Mouse (Mus musculus): ENCODE results near the gene Abca7. TPM values are rescaled to one million over a fixed set of nuclear protein-coding genes. Genes with fewer than 3 reads are reported as not detected.
"Not testable (repeated sequence)": the region's sequence is repeated elsewhere in the genome, so short reads cannot be mapped to it uniquely, and the experiment has no call there.

The Abca7 gene
- polyA plus RNA-seq, 1 experiment from 2014 or later, result 1.9 TPM

GRCm38 (mm10) chr10:80041409-80042060 lies 45.2 kb downstream of the Abca7 start:
- not testable (repeated sequence) for H3K9me3 ChIP-seq; H3K4me3 ChIP-seq; H3K27me3 ChIP-seq; H3K27ac ChIP-seq; ATAC-seq (ENCODE audit: low FRiP score, low read depth); H3K9ac ChIP-seq; H3K4me2 ChIP-seq (replicated peaks)
- Histone ChIP-seq H3K36me3 (peaks cover 20% of the 10 kb centered on the region), H3K4me1 (peaks cover 13% of the 10 kb centered on the region)
- 87% methylated on average over 8 of the region's 8 CpGs for WGBS

- Histone ChIP-seq H3K9me3 (no peaks in the 10 kb centered on the region), H3K4me2 (replicated peaks) (no peak overlapping the region), H3K4me1 (peaks cover 12% of the 10 kb centered on the region), H3K9ac (peak overlapping the region; percentile 39; the same call in 1 of the 2 replicates), H3K36me3 (no peaks in the 10 kb centered on the region), H3K27me3 (no peaks in the 10 kb centered on the region), H3K27ac (no peak overlapping the region), H3K4me3 (no peak overlapping the region)
- ATAC-seq (ENCODE audit: low FRiP score, low read depth), result no peak
- 50% methylated on average over 4 of the region's 4 CpGs for WGBS
These were observed 47.8 kb downstream of the Abca7 start for GRCm38 (mm10) chr10:80044087-80044486.

GRCm38 (mm10) chr10:80045364-80045763 lies 49.1 kb downstream of the Abca7 start:
- H3K27ac ChIP-seq; H3K27me3 ChIP-seq; ATAC-seq (ENCODE audit: low FRiP score, low read depth); H3K9me3 ChIP-seq; H3K36me3 ChIP-seq; H3K4me2 ChIP-seq (replicated peaks); H3K9ac ChIP-seq; H3K4me3 ChIP-seq: not testable (repeated sequence)
- WGBS, result 83% methylated on average over 3 of the region's 4 CpGs
- peaks cover 12% of the 10 kb centered on the region for H3K4me1 ChIP-seq

- no peaks in the 10 kb centered on the region for H3K27me3 ChIP-seq
- no peak overlapping the region for H3K4me3 ChIP-seq
- ATAC-seq (ENCODE audit: low FRiP score, low read depth), result no peak
- H3K4me2 ChIP-seq (replicated peaks), result no peak overlapping the region
- no peaks in the 10 kb centered on the region for H3K36me3 ChIP-seq
- H3K4me1 ChIP-seq, result peaks cover 12% of the 10 kb centered on the region
- no peak overlapping the region for H3K27ac ChIP-seq
- 77% methylated on average over 5 of the region's 5 CpGs for WGBS
- H3K9ac ChIP-seq, result no peak overlapping the region
- H3K9me3 ChIP-seq, result no peaks in the 10 kb centered on the region
These were observed 49.5 kb downstream of the Abca7 start for GRCm38 (mm10) chr10:80045766-80046165.

- no peak for ATAC-seq (ENCODE audit: low FRiP score, low read depth)
- Histone ChIP-seq H3K9me3 (no peaks in the 10 kb centered on the region), H3K27me3 (no peaks in the 10 kb centered on the region), H3K36me3 (no peaks in the 10 kb centered on the region), H3K4me3 (no peak within 1 kb of the TSS), H3K27ac (no peak within 1 kb of the TSS; the same call in 1 of the 2 replicates), H3K9ac (peak within 1 kb of the TSS; percentile 46), H3K4me1 (peaks cover 18% of the 10 kb centered on the region), H3K4me2 (replicated peaks) (no peak within 1 kb of the TSS)
- WGBS, result 40% methylated on average over 9 of the region's 9 CpGs
These were observed 50.8 kb downstream of the Abca7 start, which contains the start of gene Gpx4 for GRCm38 (mm10) chr10:80047041-80047565. TSS of gene Gpx4 (plus strand) at chr10:80047166.

GRCm38 (mm10) chr10:80048396-80048795 lies 52.1 kb downstream of the Abca7 start:
- Histone ChIP-seq H3K4me3 (no peak overlapping the region), H3K4me1 (peaks cover 23% of the 10 kb centered on the region), H3K4me2 (replicated peaks) (no peak overlapping the region), H3K36me3 (no peaks in the 10 kb centered on the region), H3K9ac (no peak overlapping the region), H3K9me3 (no peaks in the 10 kb centered on the region), H3K27ac (peak overlapping the region; percentile 67; the same call in 1 of the 2 replicates), H3K27me3 (no peaks in the 10 kb centered on the region)
- ATAC-seq (ENCODE audit: low FRiP score, low read depth), result no peak
- WGBS, result 34% methylated on average over 5 of the region's 5 CpGs

GRCm38 (mm10) chr10:80048834-80049233 lies 52.5 kb downstream of the Abca7 start:
- Histone ChIP-seq H3K36me3 (no peaks in the 10 kb centered on the region), H3K9ac (no peak overlapping the region), H3K27me3 (no peaks in the 10 kb centered on the region), H3K9me3 (no peaks in the 10 kb centered on the region), H3K4me3 (no peak overlapping the region), H3K4me2 (replicated peaks) (no peak overlapping the region), H3K27ac (peak overlapping the region; percentile 67; the same call in 1 of the 2 replicates), H3K4me1 (peaks cover 23% of the 10 kb centered on the region)
- 65% methylated on average over 3 of the region's 3 CpGs for whole genome bisulfite sequencing
- ATAC-seq (ENCODE audit: low FRiP score, low read depth), result no peak

GRCm38 (mm10) chr10:80050244-80050643 lies 54.0 kb downstream of the Abca7 start:
- no peak for ATAC-seq (ENCODE audit: low FRiP score, low read depth)
- H3K27me3 ChIP-seq, result no peaks in the 10 kb centered on the region
- no peaks in the 10 kb centered on the region for H3K9me3 ChIP-seq
- peaks cover 34% of the 10 kb centered on the region for H3K4me1 ChIP-seq
- no peak overlapping the region for H3K4me2 ChIP-seq (replicated peaks)
- H3K9ac ChIP-seq, result peak overlapping the region; percentile 25; the same call in 1 of the 2 replicates
- H3K36me3 ChIP-seq, result peaks cover 1% of the 10 kb centered on the region; the same call in 1 of the 2 replicates
- no peak overlapping the region for H3K4me3 ChIP-seq
- no peak overlapping the region for H3K27ac ChIP-seq
- 40% methylated on average over 6 of the region's 6 CpGs for WGBS

GRCm38 (mm10) chr10:80050885-80051617 lies 54.8 kb downstream of the Abca7 start:
- 36% methylated on average over 15 of the region's 15 CpGs for WGBS
- H3K9ac ChIP-seq, result peak overlapping the region; percentile 25; the same call in 1 of the 2 replicates

GRCm38 (mm10) chr10:80051618-80052373 lies 55.5 kb downstream of the Abca7 start:
- Histone ChIP-seq H3K4me1 (peaks cover 40% of the 10 kb centered on the region), H3K36me3 (peaks cover 16% of the 10 kb centered on the region), H3K4me2 (replicated peaks) (0 out of 2 replicates have a peak overlapping the region, but pooled peaks have one; percentile 87), H3K27ac (peak overlapping the region; percentile 28; the same call in 1 of the 2 replicates), H3K9ac (peak overlapping the region; percentile 39; the same call in 1 of the 2 replicates), H3K27me3 (no peaks in the 10 kb centered on the region), H3K4me3 (no peak overlapping the region), H3K9me3 (no peaks in the 10 kb centered on the region)
- 35% methylated on average over 13 of the region's 14 CpGs for WGBS
- ATAC-seq (ENCODE audit: low FRiP score, low read depth), result no peak

More at GRCm38 (mm10) chr10:80050885-80051617, 54.8 kb downstream of the Abca7 start:
- Histone ChIP-seq H3K4me1 (peaks cover 40% of the 10 kb centered on the region), H3K36me3 (peaks cover 9% of the 10 kb centered on the region), H3K27me3 (no peaks in the 10 kb centered on the region), H3K27ac (peak overlapping the region; percentile 28; the same call in 1 of the 2 replicates), H3K4me3 (no peak overlapping the region), H3K9me3 (no peaks in the 10 kb centered on the region), H3K4me2 (replicated peaks) (no peak overlapping the region)
- ATAC-seq (ENCODE audit: low FRiP score, low read depth), result no peak

- Histone ChIP-seq H3K9ac (no peak overlapping the region), H3K4me3 (no peak overlapping the region), H3K4me1 (peaks cover 37% of the 10 kb centered on the region), H3K4me2 (replicated peaks) (peak overlapping the region; percentile 87; the same call in 1 of the 2 replicates), H3K27ac (no peak overlapping the region), H3K9me3 (no peaks in the 10 kb centered on the region), H3K27me3 (no peaks in the 10 kb centered on the region), H3K36me3 (peaks cover 22% of the 10 kb centered on the region)
- ATAC-seq (ENCODE audit: low FRiP score, low read depth), result no peak
- 84% methylated on average over 5 of the region's 5 CpGs for WGBS
These were observed 56.1 kb downstream of the Abca7 start for GRCm38 (mm10) chr10:80052374-80052764.

Measured in limb, embryonic 13.5 days (tissue).